Mouse (Mus musculus) testis, adult 2 months (tissue): ENCODE data around the gene Hdac7.

Experiments
- CTCF ChIP-seq: fragments of 200-500 bp; IDR thresholded peaks from 2 replicates; pipeline ENCODE4 v1.5.1; 2012; ENCODE audit warnings: low read depth, mild to moderate bottlenecking, inconsistent platforms, low read length, moderate library complexity; ENCODE audit not compliant: control insufficient read depth, insufficient read depth, insufficient replicate concordance
- POLR2A ChIP-seq: fragments of 200-500 bp; IDR thresholded peaks from 2 replicates; pipeline ENCODE4 v1.6.1; 2012; ENCODE audit warnings: low read depth, mild to moderate bottlenecking, inconsistent platforms, low read length, moderate library complexity; ENCODE audit not compliant: control insufficient read depth

DNA sequence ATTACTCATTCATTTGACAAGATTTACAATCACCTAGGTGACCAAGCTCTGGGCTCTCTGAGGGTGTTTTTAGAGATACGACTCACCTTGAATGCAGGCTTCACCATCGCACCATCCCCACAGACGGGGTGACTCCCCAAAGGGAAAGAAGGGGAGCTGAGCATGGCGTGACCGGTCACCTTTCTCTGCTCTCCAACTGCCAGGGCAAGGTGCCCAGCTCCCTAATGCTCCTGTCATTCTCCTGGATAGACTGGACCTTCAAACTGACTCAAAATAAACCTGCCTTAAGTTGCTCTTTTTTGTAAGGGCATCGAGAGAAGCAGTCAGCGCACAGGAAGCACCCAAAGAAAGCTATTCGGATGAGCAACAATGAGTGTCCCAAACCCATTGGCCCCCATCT is 74.0 kb downstream of the Hdac7 start:
- TF ChIP-seq CTCF = no peak
- TF ChIP-seq POLR2A = no peak
